Mouse (Mus musculus) adrenal gland, postnatal 36 days (tissue): ENCODE results near the gene Rab3c. TPM values are rescaled to one million over a fixed set of nuclear protein-coding genes. Genes with fewer than 3 reads are reported as not detected.

Experiments
- DNase-seq, 2 experiments: peaks; one replicate each; pipeline ENCODE4 v3.0.0; 2021; ENCODE audit warnings: mixed read lengths in 1 of 2
- total RNA-seq, 2 experiments: library from RNA; stranded (reverse); gene quantifications; 2 replicates each; pipeline ENCODE4 v1.2.3; 2021

The Rab3c gene
- total RNA-seq, 2 experiments from 2014 or later: 20.3 to 30.4 TPM

- no peak for DNase-seq
These were observed 186.8 kb downstream of the Rab3c start for GRCm38 (mm10) chr13:110093720-110094685.

GRCm38 (mm10) chr13:110083961-110084360 lies 196.8 kb downstream of the Rab3c start:
- DNase-seq: no peak

- no peak for DNase-seq
These were observed 199.6 kb downstream of the Rab3c start for GRCm38 (mm10) chr13:110081174-110081573.

GRCm38 (mm10) chr13:110075587-110075986 lies 205.2 kb downstream of the Rab3c start:
- no peak for DNase-seq

DNA sequence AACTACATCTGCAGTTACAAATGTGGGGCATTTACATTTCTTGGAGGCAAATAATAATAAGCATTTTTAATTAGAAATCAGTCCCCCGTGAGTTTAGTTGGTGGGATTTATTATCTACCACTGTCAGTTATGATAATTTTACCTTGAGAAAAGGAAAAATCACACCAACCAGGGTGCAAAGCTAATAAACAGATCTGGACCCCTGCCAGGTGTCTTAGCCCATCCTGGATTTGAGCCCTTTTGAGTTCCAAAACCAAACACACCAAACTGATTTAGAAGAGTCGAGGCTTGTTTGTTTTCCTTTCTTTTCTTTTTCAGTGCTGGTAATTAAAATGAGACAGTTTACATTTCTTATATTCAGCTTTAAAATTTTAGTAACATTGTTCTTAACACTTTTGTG lies 206.6 kb downstream of the Rab3c start:
- DNase-seq: no peak

- peak in 1 of 2 experiments; percentile 34 for DNase-seq
These were observed 213.6 kb downstream of the Rab3c start for GRCm38 (mm10) chr13:110067149-110067548.

- DNase-seq: no peak
These were observed 214.1 kb downstream of the Rab3c start for GRCm38 (mm10) chr13:110066674-110067073.

DNA sequence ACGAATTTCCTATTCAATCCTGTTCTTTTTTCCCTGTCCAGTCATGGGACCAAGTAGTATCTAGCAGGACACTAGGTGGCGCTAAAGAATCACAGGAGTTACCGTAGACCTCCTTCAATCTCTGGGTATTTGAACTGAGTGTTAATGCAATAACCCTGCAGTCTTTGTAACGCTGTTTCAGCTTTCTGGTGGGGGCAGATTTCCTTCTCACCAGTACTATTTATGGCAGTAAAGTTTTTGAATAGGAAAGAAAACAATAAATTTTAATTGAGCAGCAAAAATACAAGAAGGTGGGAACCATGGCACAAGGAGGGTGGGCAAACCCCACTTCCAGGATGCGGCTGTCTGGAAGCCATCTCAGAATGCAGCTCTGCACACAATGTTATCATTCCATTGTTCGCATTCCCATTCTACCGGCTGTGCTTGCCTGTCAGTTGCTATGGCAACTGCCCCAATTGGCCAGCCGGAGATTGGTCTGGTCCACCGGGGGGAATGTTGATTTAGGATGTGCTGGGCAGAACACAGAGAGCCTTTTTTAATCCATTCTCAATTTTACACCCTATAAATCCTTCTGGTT lies 217.9 kb downstream of the Rab3c start:
- DNase-seq: peak; percentile 48 to 70

DNA sequence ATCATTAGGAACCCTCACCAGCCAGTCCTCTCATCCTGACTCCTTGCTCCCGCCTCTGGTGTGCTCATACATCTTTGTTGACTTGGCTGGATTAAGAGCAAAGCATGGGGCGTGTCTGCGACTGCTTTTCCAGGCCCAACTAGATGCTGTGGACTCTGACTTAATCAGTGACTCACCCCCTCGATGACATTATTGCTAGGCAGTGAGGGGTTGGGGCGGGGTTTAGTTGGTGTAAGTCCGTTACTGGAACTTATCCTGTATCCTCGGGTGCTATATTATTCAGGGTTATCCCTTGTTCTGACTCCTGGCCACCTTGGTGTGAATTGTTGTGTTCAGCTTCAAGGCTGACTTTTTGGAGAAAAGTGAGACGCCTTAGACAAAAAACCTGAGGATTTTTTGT lies 218.5 kb downstream of the Rab3c start:
- peak; percentile 33 to 40 for DNase-seq

DNA sequence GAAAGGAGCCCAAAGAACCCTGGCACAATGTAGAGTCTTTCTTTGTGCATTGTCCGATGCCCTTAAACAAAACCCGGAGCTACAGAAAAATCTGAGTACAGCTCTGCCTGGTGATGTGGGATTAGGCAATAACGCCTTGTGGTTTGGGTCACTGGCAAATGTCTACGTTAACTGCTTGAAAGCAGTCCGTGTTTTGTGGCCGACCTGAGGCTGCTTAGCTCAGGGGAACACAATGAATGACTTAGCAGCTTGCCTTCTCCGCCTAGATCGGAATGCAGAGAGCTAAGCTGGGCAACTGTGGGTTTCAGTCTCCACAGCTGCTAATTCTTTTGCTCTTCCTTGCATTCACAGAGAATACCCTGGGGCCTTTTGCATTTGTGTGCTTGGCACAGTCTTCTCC lies 226.3 kb downstream of the Rab3c start:
- no peak for DNase-seq

DNA sequence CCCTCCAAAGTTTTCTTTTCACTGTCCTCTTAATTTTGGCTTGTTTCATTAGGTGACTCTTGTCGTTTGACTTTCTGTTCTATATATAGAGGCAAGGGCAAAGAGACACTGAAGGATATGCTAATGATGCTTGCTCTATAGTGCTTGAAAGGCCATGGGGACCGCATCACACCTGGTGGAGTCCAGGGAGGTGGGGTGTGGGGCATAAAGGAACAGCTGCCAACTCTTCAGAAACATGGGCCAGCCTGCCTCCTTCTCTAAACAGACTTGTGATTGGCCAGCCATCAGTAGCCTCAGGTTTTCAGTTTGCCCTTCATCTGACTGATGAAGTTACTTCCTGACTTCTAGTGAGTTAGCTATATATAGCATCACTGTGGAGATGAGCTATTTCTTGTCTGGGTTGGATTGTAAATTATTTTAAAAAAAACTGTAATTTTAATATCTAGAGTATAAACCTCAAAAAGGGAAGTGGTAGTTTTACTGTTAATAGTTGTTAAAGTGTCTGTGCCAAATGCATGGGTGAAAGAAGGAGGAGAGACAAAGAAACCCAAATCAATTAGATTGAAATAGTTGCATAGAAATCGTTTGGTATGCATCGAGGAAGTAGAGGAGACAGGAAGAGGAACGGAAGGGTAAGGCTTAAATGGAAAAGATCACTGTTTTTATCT lies 231.9 kb downstream of the Rab3c start:
- DNase-seq: no peak

- peak in 1 of 2 experiments; percentile 1 for DNase-seq
These were observed 236.4 kb downstream of the Rab3c start for GRCm38 (mm10) chr13:110044418-110044817.

- DNase-seq: peak; percentile 25 to 26
These were observed 240.9 kb downstream of the Rab3c start for GRCm38 (mm10) chr13:110039779-110040498.

DNA sequence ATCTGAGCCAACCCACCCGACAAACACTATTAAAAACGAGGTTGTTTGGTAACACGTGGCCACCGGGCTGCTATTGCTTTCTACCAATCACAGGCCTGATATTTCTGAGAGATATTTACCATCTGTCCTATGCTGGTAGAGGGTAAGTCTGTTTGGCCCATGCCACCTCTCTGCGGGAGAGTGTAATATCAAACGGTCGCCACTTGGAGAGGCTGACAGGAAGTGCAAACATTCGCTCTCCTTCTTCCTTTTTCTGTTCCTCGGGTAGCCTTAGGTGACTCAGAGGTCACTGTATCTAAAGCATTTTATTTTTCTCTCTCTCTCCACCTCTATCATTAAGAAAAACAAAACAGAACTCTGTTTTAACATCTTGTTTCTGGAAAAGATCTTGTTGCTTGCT lies 241.6 kb downstream of the Rab3c start:
- no peak for DNase-seq

GRCm38 (mm10) chr13:110038521-110038920 lies 242.3 kb downstream of the Rab3c start:
- DNase-seq: no peak

DNA sequence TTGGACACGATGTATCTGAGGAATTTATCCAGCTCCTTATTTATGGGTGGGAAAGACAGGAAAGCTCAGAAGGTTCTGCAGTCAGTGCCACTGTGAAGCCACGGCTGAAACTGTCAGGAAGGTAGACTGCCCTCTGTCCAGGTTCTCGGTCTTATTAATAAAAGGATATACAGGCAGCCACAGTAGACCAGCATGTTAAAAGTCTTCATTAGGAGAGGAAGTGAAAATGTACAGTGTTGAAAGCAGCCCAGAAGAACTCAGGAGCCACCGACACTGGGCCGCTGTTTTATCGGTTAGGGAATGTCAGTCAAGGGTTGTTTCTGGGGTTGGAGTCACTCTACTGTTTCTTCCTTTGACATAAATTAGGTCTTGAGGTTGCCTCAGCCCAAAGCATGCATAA lies 245.9 kb downstream of the Rab3c start:
- no peak for DNase-seq

GRCm38 (mm10) chr13:110034041-110034440 lies 246.8 kb downstream of the Rab3c start:
- no peak for DNase-seq

DNA sequence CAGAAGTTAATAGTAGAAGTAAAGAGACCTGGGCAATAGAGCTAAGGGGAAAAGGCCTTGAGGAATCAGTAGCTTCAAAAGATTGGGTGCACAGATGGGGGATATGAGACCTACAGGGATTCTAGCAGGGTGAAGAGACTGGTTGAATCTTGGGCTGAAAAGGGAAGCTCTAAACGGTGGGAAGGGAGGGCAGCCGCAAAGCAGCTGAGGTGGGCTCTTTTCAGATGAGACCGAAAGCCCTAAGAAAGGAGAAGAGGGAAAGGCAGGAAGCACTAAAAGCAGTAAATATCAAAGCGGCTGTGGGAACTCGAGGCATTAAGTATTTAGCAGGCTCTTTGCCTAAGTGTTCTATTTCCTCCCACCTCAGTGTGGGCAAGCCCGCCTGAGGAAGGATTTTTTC lies 248.9 kb downstream of the Rab3c start:
- DNase-seq: no peak

- no peak for DNase-seq
These were observed 249.7 kb downstream of the Rab3c start for GRCm38 (mm10) chr13:110031061-110031460.

DNA sequence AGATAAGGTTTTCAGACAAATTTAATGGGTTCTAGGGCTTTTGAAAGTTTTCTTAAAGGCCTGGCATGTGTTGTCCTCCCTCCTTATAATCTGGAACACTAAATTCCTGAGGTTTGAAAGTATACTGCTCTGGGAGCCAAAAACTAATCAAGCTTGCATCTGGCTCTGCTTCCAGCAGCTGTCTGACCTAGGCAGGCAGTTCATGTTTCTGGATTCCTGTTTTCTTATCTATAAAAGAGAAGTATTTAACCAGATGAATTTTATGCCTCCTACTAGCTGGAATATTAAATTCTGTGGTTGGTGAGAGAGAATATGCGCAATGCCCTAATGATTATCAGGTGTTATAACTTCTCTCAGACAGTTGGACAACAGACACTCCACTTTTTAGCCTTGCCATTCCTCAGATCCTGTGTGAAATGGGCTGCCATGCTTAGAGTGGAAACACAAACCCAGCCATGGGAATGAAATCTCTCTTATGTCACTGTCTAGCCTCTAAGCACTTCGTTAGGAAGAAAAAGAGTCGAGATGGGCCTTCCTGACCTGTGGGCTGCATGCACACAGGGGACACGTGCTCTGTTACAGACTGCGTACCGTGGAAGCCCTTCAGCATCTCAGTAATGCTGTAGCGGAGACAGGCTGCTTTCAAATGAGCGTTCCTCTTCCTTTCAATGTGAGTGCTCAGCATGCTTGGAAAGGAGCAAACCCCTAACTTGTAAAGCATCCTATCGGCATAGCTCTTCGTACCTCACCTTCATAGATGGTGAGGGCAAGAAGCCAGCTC lies 256.2 kb downstream of the Rab3c start:
- DNase-seq: no peak

DNA sequence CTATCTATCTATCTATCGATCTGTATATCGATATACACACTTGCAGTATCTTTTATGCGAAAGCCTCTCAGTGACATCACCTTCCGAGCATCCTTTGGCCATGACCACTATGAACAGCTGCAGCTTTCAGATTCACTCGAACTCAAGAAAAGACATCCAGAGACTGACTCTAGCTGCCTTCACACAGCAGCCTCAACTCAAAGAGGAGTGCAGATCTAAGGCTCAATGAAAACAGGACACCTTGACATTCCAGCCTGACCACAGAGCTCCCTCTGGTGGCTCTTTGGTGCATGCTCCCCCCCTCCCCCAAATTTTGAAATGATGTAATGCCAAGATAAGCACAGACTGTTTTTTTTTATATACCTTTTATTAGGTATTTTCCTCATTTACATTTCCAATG lies 257.8 kb downstream of the Rab3c start:
- peak in 1 of 2 experiments; percentile 34 for DNase-seq
